ENCODE assay signal across 8 mouse cellular contexts in genomic region chr3:115642001-115642845, GRCm38 (mm10).
DNase-seq lines count a peak whose midpoint lies in the region; ATAC-seq and TF ChIP-seq lines count a peak whose summit lies in the region.

No protein-coding gene starts in this region.

- H3K4me1 ChIP-seq in heart, postnatal 0 days (ENCODE audit: control insufficient read depth, insufficient read depth) = peaks cover 48% of the 10 kb centered on the region

- peak overlapping the region; percentile 59 for H3K4me2 ChIP-seq in heart, postnatal 0 days (ENCODE audit: low read depth, low read length)

- no peaks in the 10 kb centered on the region for H3K9me3 ChIP-seq in heart, postnatal 0 days (replicated peaks; ENCODE audit: control insufficient read depth, low read length)

- 3% methylated on average over 26 of the region's 26 CpGs for WGBS in heart, postnatal 0 days

- peak overlapping the region; percentile 55 for H3K4me3 ChIP-seq in layer of hippocampus, adult 2 months
- peak overlapping the region; percentile 36 for H3K4me3 ChIP-seq in heart, postnatal 0 days (ENCODE audit: low read depth, low read length)

- no peak for TF ChIP-seq CTCF in layer of hippocampus, adult 2 months (conservative IDR thresholded peaks at IDR 0.05)
- TF ChIP-seq CTCF in heart, postnatal 0 days (IDR thresholded peaks at IDR 0.05; ENCODE audit: low read depth) = no peak

- peak overlapping the region; percentile 27; the same call in 1 of the 2 replicates for H3K9ac ChIP-seq in heart, postnatal 0 days (replicated peaks; ENCODE audit: low read depth, low read length)

- TF ChIP-seq EP300 in heart, postnatal 0 days (IDR thresholded peaks at IDR 0.05; ENCODE audit: low read depth) = no peak

- intact Hi-C loops in left cerebral cortex, postnatal 36 days (cut with DNase I) = loop anchor here (1.0 to 10.0 kb wide), 4 partner anchors 46 to 1987 kb away; no protein-coding TSS in a partner anchor
- intact Hi-C loops in gastrocnemius, postnatal 14 days (cut with DNase I; ENCODE audit: low total_unique reads) = no loop called here

- peak overlapping the region; percentile 88 for H3K27ac ChIP-seq in layer of hippocampus, adult 2 months
- H3K27ac ChIP-seq in heart, postnatal 0 days (ENCODE audit: low read depth) = peak overlapping the region; percentile 90

- no peaks in the 10 kb centered on the region for H3K27me3 ChIP-seq in heart, postnatal 0 days (ENCODE audit: control insufficient read depth, insufficient read depth, low read length)

- peak; percentile 24 for ATAC-seq in heart, postnatal 0 days (ENCODE audit: insufficient read depth, low read depth)
- ATAC-seq in megakaryocyte-erythroid progenitor cell, adult 5-6 weeks (replicated peaks; ENCODE audit: low FRiP score, low TSS enrichment, poor library complexity, severe bottlenecking) = 0 out of 2 replicates have a peak, but pooled peaks have one; percentile 14

- H3K36me3 ChIP-seq in heart, postnatal 0 days (replicated peaks; ENCODE audit: control insufficient read depth, insufficient read depth, low read length) = no peaks in the 10 kb centered on the region

- DNase-seq in layer of hippocampus, adult 2 months (ENCODE audit: low spot score in 2 of 2) = no peak
- no peak for DNase-seq in layer of hippocampus, adult 9-11 months
- peak; percentile 69 for DNase-seq in embryo, embryonic 10.5 days (ENCODE audit: low spot score)
- DNase-seq in heart, postnatal 0 days (ENCODE audit: low spot score) = peak; percentile 39
- DNase-seq in left cerebral cortex, postnatal 36 days (ENCODE audit: low spot score in 2 of 2) = peak; percentile 17 to 18
- DNase-seq in spleen, postnatal 36 days (ENCODE audit: low spot score in 2 of 2) = peak; percentile 46 to 51
- no peak for DNase-seq in gastrocnemius, postnatal 14 days

Comparison
In these comparisons a context has a peak if more than half of its experiments do, and no peak if none do; other contexts are left out.
1. DNase-seq: peak in embryo, embryonic 10.5 days (single experiment), heart, postnatal 0 days (single experiment), left cerebral cortex, postnatal 36 days (2 of 2) and spleen, postnatal 36 days (2 of 2); none in layer of hippocampus, adult 2 months (0 of 2), layer of hippocampus, adult 9-11 months (single experiment) and gastrocnemius, postnatal 14 days (single experiment).